ENCODE assay signal across 8 mouse cellular contexts in the genomic region with DNA sequence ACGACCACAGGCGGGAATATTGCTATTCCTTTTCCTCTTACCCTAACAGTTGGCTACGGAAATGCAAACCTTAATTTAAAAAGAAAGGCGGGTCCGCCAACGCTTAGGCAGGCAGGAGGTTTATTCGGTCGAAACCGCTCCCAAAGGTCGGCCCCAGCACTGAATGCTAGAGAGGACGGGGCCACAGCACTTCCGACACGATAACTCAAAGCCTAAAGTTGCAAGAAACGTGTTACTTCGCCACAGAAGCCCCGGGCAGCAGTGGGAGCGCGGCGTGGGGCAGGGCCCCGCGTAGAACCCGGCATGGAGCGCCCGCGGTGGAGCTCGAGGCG. TPM values are rescaled to one million over a fixed set of nuclear protein-coding genes. Genes with fewer than 3 reads are reported as not detected.
DNase-seq lines count a peak whose midpoint lies in the region; ATAC-seq and TF ChIP-seq lines count a peak whose summit lies in the region.

No protein-coding gene starts in this region.

- peak; percentile 4; the same call in 1 of the 2 replicates for ATAC-seq in heart, embryonic 16.5 days (replicated peaks; ENCODE audit: extremely low read depth, insufficient read depth, low FRiP score)
- ATAC-seq in G1E (ENCODE audit: extremely low read depth, insufficient number of reproducible peaks, low FRiP score, poor library complexity, severe bottlenecking): no peak
- ATAC-seq in forebrain, postnatal 0 days: no peak

- H3K9ac ChIP-seq in heart, embryonic 16.5 days (ENCODE audit: low read length): peak overlapping the region; percentile 98
- peak overlapping the region; percentile 86 for H3K9ac ChIP-seq in forebrain, postnatal 0 days

- DNase-seq in heart, adult 11 months: no peak
- DNase-seq in G1E (ENCODE audit: low spot score): no peak
- DNase-seq in forebrain, postnatal 0 days: no peak
- DNase-seq in lung, postnatal 14 days: peak; percentile 20
- DNase-seq in embryo, embryonic 11 days: no peak
- no peak for DNase-seq in ovary, postnatal 10 days (ENCODE audit: low spot score)
- no peak for DNase-seq in gastrocnemius, adult 18-20 months (ENCODE audit: low spot score)

- peaks cover 18% of the 10 kb centered on the region for H3K4me1 ChIP-seq in heart, embryonic 16.5 days (ENCODE audit: control insufficient read depth, insufficient read depth, low read length)
- H3K4me1 ChIP-seq in G1E (ENCODE audit: insufficient read depth, low read depth, low read length): peaks cover 49% of the 10 kb centered on the region
- H3K4me1 ChIP-seq in forebrain, postnatal 0 days (ENCODE audit: insufficient read depth): peaks cover 12% of the 10 kb centered on the region

- peaks cover 16% of the 10 kb centered on the region for H3K36me3 ChIP-seq in heart, embryonic 16.5 days (ENCODE audit: control insufficient read depth, insufficient read depth)
- H3K36me3 ChIP-seq in G1E (replicated peaks): peaks cover 41% of the 10 kb centered on the region
- peaks cover 24% of the 10 kb centered on the region for H3K36me3 ChIP-seq in forebrain, postnatal 0 days (ENCODE audit: insufficient read depth)

- H3K9me3 ChIP-seq in heart, embryonic 16.5 days (replicated peaks; ENCODE audit: control insufficient read depth, low read length): no peaks in the 10 kb centered on the region
- no peaks in the 10 kb centered on the region for H3K9me3 ChIP-seq in G1E (replicated peaks)
- no peaks in the 10 kb centered on the region for H3K9me3 ChIP-seq in forebrain, postnatal 0 days (ENCODE audit: low read length)

- WGBS in heart, embryonic 16.5 days: under 1% methylated on average over 26 of the region's 27 CpGs
- 3% methylated on average over 26 of the region's 27 CpGs for WGBS in forebrain, postnatal 0 days

- H3K27me3 ChIP-seq in heart, embryonic 16.5 days (ENCODE audit: control insufficient read depth, insufficient read depth, low read length): no peaks in the 10 kb centered on the region; the same call in 1 of the 2 replicates
- H3K27me3 ChIP-seq in G1E (ENCODE audit: insufficient read depth, low read length): no peaks in the 10 kb centered on the region
- no peaks in the 10 kb centered on the region for H3K27me3 ChIP-seq in forebrain, postnatal 0 days (ENCODE audit: insufficient read depth, low read length)

- H3K4me3 ChIP-seq in heart, embryonic 16.5 days (ENCODE audit: low read length): peak overlapping the region; percentile 97
- H3K4me3 ChIP-seq in G1E (ENCODE audit: low read depth, low read length): peak overlapping the region; percentile 89
- peak overlapping the region; percentile 99 for H3K4me3 ChIP-seq in forebrain, postnatal 0 days (ENCODE audit: low read depth, low read length)

- peak overlapping the region; percentile 95 for H3K4me2 ChIP-seq in heart, embryonic 16.5 days (ENCODE audit: low read depth, low read length)
- peak overlapping the region; percentile 88 for H3K4me2 ChIP-seq in forebrain, postnatal 0 days (ENCODE audit: low read depth)

- no peak for TF ChIP-seq CTCF in G1E (IDR thresholded peaks at IDR 0.05; ENCODE audit: low read depth, low read length)
- no peak for TF ChIP-seq CTCF in forebrain, postnatal 0 days (IDR thresholded peaks at IDR 0.05; ENCODE audit: low read depth)

- H3K27ac ChIP-seq in heart, embryonic 16.5 days (ENCODE audit: low read length): peak overlapping the region; percentile 85
- H3K27ac ChIP-seq in forebrain, postnatal 0 days (ENCODE audit: low read depth, low read length): peak overlapping the region; percentile 88

RNA-seq across cellular contexts. Expression of gene U2af1, which starts 0.6 kb away (rescaled TPM):
- polyA plus RNA-seq in heart, embryonic 16.5 days (2015; fragmentation: Nextera tagmentation; extraction: Ambion mirVana): 187 and 204 TPM in 2 replicates
- total RNA-seq in G1E (2014; fragmentation: Nextera tagmentation) (72.5 and 104 TPM in 2 replicates), G1E (2017) (259 and 261 TPM in 2 replicates)
- polyA plus RNA-seq in G1E (2012): 124 and 130 TPM in 2 replicates
- 86.4 and 102 TPM in 2 replicates for total RNA-seq in forebrain, postnatal 0 days (2014; rRNA removed)
- polyA plus RNA-seq in forebrain, postnatal 0 days (2015; fragmentation: Nextera tagmentation; extraction: Ambion mirVana): 264 and 273 TPM in 2 replicates
- total RNA-seq in gastrocnemius, adult 18-20 months (2021): 10 to 100 TPM; 62.1 to 62.7 TPM

RNA-seq across cellular contexts. Expression of gene Cryaa, which starts 19.5 kb away (rescaled TPM):
- 0.21 TPM in 1 of 2 replicates, not detected in the other for polyA plus RNA-seq in heart, embryonic 16.5 days (2015; fragmentation: Nextera tagmentation; extraction: Ambion mirVana)
- not detected in 2 replicates for total RNA-seq in G1E (2014; fragmentation: Nextera tagmentation)
- not detected in 2 replicates for total RNA-seq in G1E (2017)
- not detected in 2 replicates for polyA plus RNA-seq in G1E (2012)
- not detected in 2 replicates for total RNA-seq in forebrain, postnatal 0 days (2014; rRNA removed)
- polyA plus RNA-seq in forebrain, postnatal 0 days (2015; fragmentation: Nextera tagmentation; extraction: Ambion mirVana): 0.28 TPM in 1 of 2 replicates, not detected in the other
- total RNA-seq in gastrocnemius, adult 18-20 months (2021): not detected

RNA-seq across cellular contexts. Expression of gene Cbs, which starts 21.1 kb away (rescaled TPM):
- 0.82 and 0.88 TPM in 2 replicates for polyA plus RNA-seq in heart, embryonic 16.5 days (2015; fragmentation: Nextera tagmentation; extraction: Ambion mirVana)
- total RNA-seq in G1E (2014; fragmentation: Nextera tagmentation): not detected in 2 replicates
- 0.05 and 0.12 TPM in 2 replicates for total RNA-seq in G1E (2017)
- not detected in 2 replicates for polyA plus RNA-seq in G1E (2012)
- 18.6 and 20.2 TPM in 2 replicates for total RNA-seq in forebrain, postnatal 0 days (2014; rRNA removed)
- polyA plus RNA-seq in forebrain, postnatal 0 days (2015; fragmentation: Nextera tagmentation; extraction: Ambion mirVana): 16.3 and 22.3 TPM in 2 replicates
- under 1 TPM; 0.66 to 0.69 TPM for total RNA-seq in gastrocnemius, adult 18-20 months (2021)

Comparison
In these comparisons a context has a peak if more than half of its experiments do, and no peak if none do; other contexts are left out.
1. RNA of gene Cbs, which starts 21.1 kb away (total RNA-seq): 18.6 to 20.2 TPM in forebrain, postnatal 0 days; 0.66 to 0.69 TPM in gastrocnemius, adult 18-20 months and 0.05 to 0.12 TPM in G1E; every median in the first group is over 10 times any median in the second.
2. Peak in every context shown above with its lines, with median percentiles within 50 percentile points of each other: H3K4me3 ChIP-seq.